Mouse (Mus musculus): ENCODE measurements around the gene Klhl31. TPM values are rescaled to one million over a fixed set of nuclear protein-coding genes. Genes with fewer than 3 reads are reported as not detected.

Gene Klhl31
- polyA plus RNA-seq, 1 experiment from 2014 or later = 0.10 TPM

DNA sequence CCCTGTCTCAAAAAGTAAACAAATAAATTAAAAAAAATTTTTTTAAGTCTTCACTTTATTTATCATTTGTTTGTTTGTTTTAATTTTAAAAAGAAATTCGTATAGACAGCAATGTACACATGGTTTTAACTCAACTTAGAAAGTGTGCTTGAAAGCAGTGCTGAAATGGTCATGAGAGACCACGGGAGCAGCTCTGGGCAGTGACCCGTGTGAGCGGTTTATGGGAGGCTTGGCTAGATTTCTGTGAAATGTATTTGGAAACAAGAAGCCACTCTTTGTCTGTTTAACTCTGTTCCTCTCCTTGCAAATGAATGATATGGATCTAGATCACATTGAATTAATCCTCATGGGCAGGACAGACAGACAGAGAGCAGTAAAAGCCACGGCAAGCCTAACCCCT lies 59.3 kb downstream of the Klhl31 start:
- no peaks in the 10 kb centered on the region for H3K9me3 ChIP-seq (ENCODE audit: control insufficient read depth, low read depth, low read length)
- WGBS = 83% methylated on average over 5 of the region's 5 CpGs
- H3K36me3 ChIP-seq (ENCODE audit: control insufficient read depth, insufficient read depth, low read length) = no peaks in the 10 kb centered on the region
- H3K27me3 ChIP-seq (ENCODE audit: control insufficient read depth, insufficient read depth, low read length) = no peaks in the 10 kb centered on the region
- ATAC-seq (ENCODE audit: insufficient number of reproducible peaks, insufficient read depth, low FRiP score, low read depth) = no peak
- no peaks in the 10 kb centered on the region for H3K4me1 ChIP-seq (ENCODE audit: control insufficient read depth, insufficient read depth, low read length)
- no peak overlapping the region for H3K4me3 ChIP-seq (ENCODE audit: low read depth, low read length)
- no peak overlapping the region for H3K9ac ChIP-seq (replicated peaks; ENCODE audit: low read depth, low read length)
- no peak overlapping the region for H3K4me2 ChIP-seq (replicated peaks; ENCODE audit: low read depth, low read length)
- no peak overlapping the region for H3K27ac ChIP-seq (ENCODE audit: low read length)

DNA sequence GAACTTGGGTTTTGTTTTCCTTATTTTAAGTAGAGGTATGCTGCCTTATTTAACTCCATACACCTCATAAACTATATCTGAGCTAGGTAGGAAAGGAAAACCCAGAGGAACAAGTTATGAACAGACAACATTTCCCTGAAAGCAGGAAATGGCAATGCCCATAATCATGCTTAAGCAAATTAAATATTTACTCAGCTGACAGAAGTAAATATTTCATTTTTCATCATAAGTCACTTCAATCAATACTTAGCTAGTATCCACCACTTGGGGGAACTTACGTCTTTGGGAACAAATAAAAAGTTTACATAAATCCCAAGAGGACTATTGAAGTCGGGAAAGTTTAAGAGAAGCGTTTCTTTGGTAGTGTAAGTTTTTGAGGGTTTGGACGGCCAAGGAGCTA lies 67.2 kb downstream of the Klhl31 start:
- H3K4me1 ChIP-seq (ENCODE audit: control insufficient read depth, insufficient read depth, low read length) = no peaks in the 10 kb centered on the region
- WGBS = 60% methylated on average over 4 of the region's 4 CpGs
- no peaks in the 10 kb centered on the region for H3K27me3 ChIP-seq (ENCODE audit: control insufficient read depth, insufficient read depth, low read length)
- H3K36me3 ChIP-seq (ENCODE audit: control insufficient read depth, insufficient read depth, low read length) = no peaks in the 10 kb centered on the region
- H3K4me3 ChIP-seq (ENCODE audit: low read depth, low read length) = no peak overlapping the region
- no peak overlapping the region for H3K4me2 ChIP-seq (replicated peaks; ENCODE audit: low read depth, low read length)
- no peaks in the 10 kb centered on the region for H3K9me3 ChIP-seq (ENCODE audit: control insufficient read depth, low read depth, low read length)
- H3K9ac ChIP-seq (replicated peaks; ENCODE audit: low read depth, low read length) = no peak overlapping the region
- H3K27ac ChIP-seq (ENCODE audit: low read length) = no peak overlapping the region
- ATAC-seq (ENCODE audit: insufficient number of reproducible peaks, insufficient read depth, low FRiP score, low read depth) = no peak

DNA sequence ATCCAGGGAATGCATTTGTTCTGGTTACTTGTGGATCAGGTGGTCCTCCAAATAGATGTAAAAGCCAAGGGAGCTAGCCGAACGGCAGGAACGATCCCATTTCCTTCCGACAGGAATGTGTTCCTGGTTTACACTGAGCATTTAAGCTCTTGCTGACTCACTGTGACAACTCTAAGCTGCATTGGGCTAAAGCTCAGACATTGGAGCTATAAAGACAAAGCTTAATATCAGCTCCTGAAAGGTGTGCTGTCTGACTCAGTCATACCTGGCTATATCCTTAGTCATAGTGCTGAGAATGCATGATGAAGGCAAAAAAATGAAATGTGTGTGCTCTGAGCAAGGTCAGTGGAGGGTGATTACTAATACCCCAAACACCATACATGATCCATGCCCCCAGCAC lies 67.8 kb downstream of the Klhl31 start:
- no peak for ATAC-seq (ENCODE audit: insufficient number of reproducible peaks, insufficient read depth, low FRiP score, low read depth)
- Histone ChIP-seq H3K36me3 (ENCODE audit: control insufficient read depth, insufficient read depth, low read length) (no peaks in the 10 kb centered on the region), H3K27ac (ENCODE audit: low read length) (no peak overlapping the region), H3K4me2 (replicated peaks; ENCODE audit: low read depth, low read length) (no peak overlapping the region), H3K9ac (replicated peaks; ENCODE audit: low read depth, low read length) (no peak overlapping the region), H3K9me3 (ENCODE audit: control insufficient read depth, low read depth, low read length) (no peaks in the 10 kb centered on the region), H3K4me1 (ENCODE audit: control insufficient read depth, insufficient read depth, low read length) (no peaks in the 10 kb centered on the region), H3K27me3 (ENCODE audit: control insufficient read depth, insufficient read depth, low read length) (no peaks in the 10 kb centered on the region), H3K4me3 (ENCODE audit: low read depth, low read length) (no peak overlapping the region)
- 58% methylated on average over 4 of the region's 4 CpGs for WGBS

DNA sequence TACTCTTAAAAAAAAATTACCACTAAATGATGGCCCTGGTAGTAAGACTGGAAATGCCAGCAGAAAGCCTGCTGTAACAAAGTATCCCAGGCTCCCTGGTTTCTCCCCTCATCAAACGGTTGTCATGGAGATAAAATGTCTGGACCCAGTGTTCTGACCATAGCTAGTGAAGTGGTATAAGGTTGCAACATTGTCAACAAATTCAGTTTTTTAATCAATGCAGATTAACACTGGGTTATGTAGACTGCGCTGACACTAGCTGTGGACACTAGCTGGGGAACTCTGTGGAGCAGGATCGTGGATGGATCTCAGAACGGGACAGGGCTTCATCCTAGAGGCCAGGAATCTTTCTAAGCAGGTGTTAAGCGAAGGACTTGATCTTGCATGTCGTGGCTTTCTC lies 70.2 kb downstream of the Klhl31 start:
- no peaks in the 10 kb centered on the region for H3K9me3 ChIP-seq (ENCODE audit: control insufficient read depth, low read depth, low read length)
- no peak for ATAC-seq (ENCODE audit: insufficient number of reproducible peaks, insufficient read depth, low FRiP score, low read depth)

DNA sequence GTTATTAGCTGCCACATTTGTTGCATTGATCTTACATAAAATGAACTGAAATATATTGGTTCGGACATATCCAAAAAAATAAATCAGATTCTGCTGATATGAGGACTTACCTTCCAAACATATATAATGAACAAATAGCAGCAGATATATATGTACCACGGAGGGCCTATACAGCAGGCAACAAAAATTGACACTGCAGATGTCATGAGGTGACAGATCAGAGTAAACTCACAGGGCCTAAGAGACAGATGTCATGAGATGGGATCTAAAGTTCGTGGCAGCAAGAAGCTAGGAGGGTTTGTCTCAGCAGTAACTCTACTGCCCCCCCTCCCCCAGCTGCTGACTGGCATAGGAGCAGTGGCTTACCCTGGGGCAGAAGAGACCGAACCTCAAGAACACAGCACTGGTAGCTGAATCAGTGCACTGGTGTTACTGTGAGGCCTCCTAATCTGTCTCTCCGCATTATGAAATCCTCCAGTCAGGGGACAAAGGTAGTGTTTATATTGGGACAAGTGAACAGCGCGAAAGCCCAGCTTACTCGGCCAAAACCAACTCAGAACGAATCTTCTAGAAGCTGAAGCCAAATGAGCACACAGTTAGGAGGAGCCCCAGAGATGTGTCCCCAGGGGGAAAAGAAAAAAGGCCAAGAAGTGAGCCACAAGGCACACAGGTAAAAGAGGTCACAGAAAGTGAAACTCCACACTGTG lies 71.3 kb downstream of the Klhl31 start:
- no peak for ATAC-seq (ENCODE audit: insufficient number of reproducible peaks, insufficient read depth, low FRiP score, low read depth)
- Histone ChIP-seq H3K4me2 (replicated peaks; ENCODE audit: low read depth, low read length) (no peak overlapping the region), H3K4me3 (ENCODE audit: low read depth, low read length) (no peak overlapping the region), H3K27ac (ENCODE audit: low read length) (no peak overlapping the region), H3K9ac (replicated peaks; ENCODE audit: low read depth, low read length) (no peak overlapping the region), H3K27me3 (ENCODE audit: control insufficient read depth, insufficient read depth, low read length) (no peaks in the 10 kb centered on the region), H3K9me3 (ENCODE audit: control insufficient read depth, low read depth, low read length) (no peaks in the 10 kb centered on the region), H3K4me1 (ENCODE audit: control insufficient read depth, insufficient read depth, low read length) (no peaks in the 10 kb centered on the region), H3K36me3 (ENCODE audit: control insufficient read depth, insufficient read depth, low read length) (no peaks in the 10 kb centered on the region)
- 61% methylated on average over 9 of the region's 9 CpGs for WGBS

More for the DNA sequence above, 70.2 kb downstream of the Klhl31 start:
- H3K4me3 ChIP-seq (ENCODE audit: low read depth, low read length) = no peak overlapping the region
- H3K27ac ChIP-seq (ENCODE audit: low read length) = no peak overlapping the region
- no peak overlapping the region for H3K9ac ChIP-seq (replicated peaks; ENCODE audit: low read depth, low read length)
- no peak overlapping the region for H3K4me2 ChIP-seq (replicated peaks; ENCODE audit: low read depth, low read length)
- H3K27me3 ChIP-seq (ENCODE audit: control insufficient read depth, insufficient read depth, low read length) = no peaks in the 10 kb centered on the region
- no peaks in the 10 kb centered on the region for H3K36me3 ChIP-seq (ENCODE audit: control insufficient read depth, insufficient read depth, low read length)
- 85% methylated on average over 6 of the region's 6 CpGs for WGBS
- H3K4me1 ChIP-seq (ENCODE audit: control insufficient read depth, insufficient read depth, low read length) = no peaks in the 10 kb centered on the region

DNA sequence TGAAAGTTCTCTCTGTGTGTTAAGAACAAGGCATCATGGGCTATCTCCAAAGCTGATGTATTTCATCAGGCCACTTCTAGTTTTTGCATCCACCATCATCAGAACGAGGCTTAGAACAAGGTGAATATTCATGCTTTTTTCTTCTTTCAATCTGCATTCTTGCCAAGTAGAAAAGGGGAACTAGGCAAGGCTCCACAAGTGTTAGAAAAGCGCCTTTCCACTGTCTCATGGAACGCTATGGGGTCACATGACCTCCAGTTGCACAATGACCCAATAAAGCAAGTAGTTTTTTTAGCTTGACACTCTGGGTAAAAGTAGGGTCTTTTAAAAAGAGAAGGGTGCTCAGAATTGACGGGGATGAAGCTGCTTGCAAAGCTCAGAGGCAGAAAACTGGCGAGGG lies 72.7 kb downstream of the Klhl31 start:
- Histone ChIP-seq H3K9me3 (ENCODE audit: control insufficient read depth, low read depth, low read length) (no peaks in the 10 kb centered on the region), H3K9ac (replicated peaks; ENCODE audit: low read depth, low read length) (no peak overlapping the region), H3K27me3 (ENCODE audit: control insufficient read depth, insufficient read depth, low read length) (no peaks in the 10 kb centered on the region), H3K4me2 (replicated peaks; ENCODE audit: low read depth, low read length) (no peak overlapping the region), H3K36me3 (ENCODE audit: control insufficient read depth, insufficient read depth, low read length) (no peaks in the 10 kb centered on the region), H3K4me3 (ENCODE audit: low read depth, low read length) (no peak overlapping the region), H3K4me1 (ENCODE audit: control insufficient read depth, insufficient read depth, low read length) (no peaks in the 10 kb centered on the region), H3K27ac (ENCODE audit: low read length) (no peak overlapping the region)
- ATAC-seq (ENCODE audit: insufficient number of reproducible peaks, insufficient read depth, low FRiP score, low read depth) = no peak
- WGBS = 79% methylated on average over 5 of the region's 5 CpGs

Other genes with a start within 250 kb of the Klhl31 start
- 19.7 and 20.3 TPM in 2 replicates for gene Lrrc1, start 91.6 kb upstream of the Klhl31 start, polyA plus RNA-seq (2014; fragmentation: Nextera tagmentation; extraction: Ambion mirVana)
- 16.2 and 20.7 TPM in 2 replicates for gene Gclc, start 118.0 kb downstream of the Klhl31 start, polyA plus RNA-seq (2014; fragmentation: Nextera tagmentation; extraction: Ambion mirVana)

Data from stomach, embryonic 14.5 days (tissue).